Mouse (Mus musculus) E14TG2a.4 (cell line): Measurements from ENCODE around the gene Fgfr1op2.

Experiments
- CTCF ChIP-seq: conservative IDR thresholded peaks from 2 replicates; pipeline ENCODE4 v1.5.1; 2014; ENCODE audit warnings: low read length
- NANOG ChIP-seq: IDR thresholded peaks from 2 replicates; pipeline ENCODE4 v1.6.1; 2014; ENCODE audit warnings: borderline replicate concordance, low read length, mixed read lengths

GRCm38 (mm10) chr6:146640991-146641390 lies 64.0 kb downstream of the Fgfr1op2 start:
- TF ChIP-seq CTCF (no peak), NANOG (no peak)
